Mouse (Mus musculus): ENCODE measurements around the gene Mfsd4b2. TPM values are rescaled to one million over a fixed set of nuclear protein-coding genes. Genes with fewer than 3 reads are reported as not detected.
"Not testable (repeated sequence)": the region's sequence is repeated elsewhere in the genome, so short reads cannot be mapped to it uniquely, and the experiment has no call there.

Mfsd4b2 gene
- polyA plus RNA-seq (2012; rRNA removed): 10.7 and 29.8 TPM in 2 replicates

DNA sequence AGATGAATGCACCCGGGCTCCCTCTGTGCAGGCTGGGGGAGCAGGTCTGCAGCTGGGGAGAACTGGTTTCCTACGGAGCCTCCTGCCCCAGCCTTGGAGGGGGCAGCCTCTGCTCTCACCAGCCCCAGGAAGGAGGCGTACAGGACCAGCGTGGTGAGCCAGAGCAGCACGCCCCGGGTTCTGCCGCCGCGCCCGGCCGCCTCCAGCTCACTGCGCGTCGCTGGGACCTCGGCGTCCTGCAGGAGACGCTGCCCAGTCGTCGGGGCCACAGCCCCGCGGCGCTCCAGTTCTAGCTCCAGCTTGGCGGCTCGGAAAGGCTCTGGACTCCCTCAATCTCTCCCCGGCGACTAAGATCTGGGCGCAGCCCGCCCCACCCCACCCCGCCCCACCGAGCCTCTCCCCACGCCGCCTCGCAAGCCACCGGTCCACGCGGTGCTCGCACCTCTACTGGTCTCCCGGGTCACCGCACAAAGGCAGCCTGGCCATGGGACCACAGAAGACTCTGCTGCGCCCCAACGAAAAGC, at the start of gene Mfsd4b2:
Gene Mfsd4b2, minus strand, starts transcription at position 308 of the 524 bp plus-strand sequence.
- no peak for DNase-seq (ENCODE audit: low read depth, low spot score)
- 1% methylated on average over 41 of the region's 41 CpGs for WGBS

DNA sequence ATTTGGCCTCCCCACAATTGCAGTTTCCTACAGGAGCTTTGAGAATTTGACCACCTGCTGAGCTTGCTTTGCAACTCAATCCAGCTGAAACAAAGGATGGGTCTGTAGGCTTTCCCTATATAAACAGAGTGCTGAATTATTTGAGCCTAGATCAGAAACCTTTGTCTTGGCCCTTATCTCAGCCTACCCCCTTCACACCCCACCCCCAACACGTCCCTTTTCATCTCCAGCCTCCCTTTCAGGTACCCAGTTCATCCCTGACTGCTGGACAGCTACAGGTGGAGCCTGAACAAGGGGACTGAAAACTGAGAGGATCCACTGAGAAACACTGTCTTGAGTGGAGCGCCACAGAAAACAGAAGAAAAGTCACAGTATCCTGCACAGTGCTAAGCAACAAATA, 49.0 kb upstream of the Mfsd4b2 start:
- no peak for DNase-seq (ENCODE audit: low read depth, low spot score)
- 51% methylated on average over 2 of the region's 2 CpGs for WGBS

DNA sequence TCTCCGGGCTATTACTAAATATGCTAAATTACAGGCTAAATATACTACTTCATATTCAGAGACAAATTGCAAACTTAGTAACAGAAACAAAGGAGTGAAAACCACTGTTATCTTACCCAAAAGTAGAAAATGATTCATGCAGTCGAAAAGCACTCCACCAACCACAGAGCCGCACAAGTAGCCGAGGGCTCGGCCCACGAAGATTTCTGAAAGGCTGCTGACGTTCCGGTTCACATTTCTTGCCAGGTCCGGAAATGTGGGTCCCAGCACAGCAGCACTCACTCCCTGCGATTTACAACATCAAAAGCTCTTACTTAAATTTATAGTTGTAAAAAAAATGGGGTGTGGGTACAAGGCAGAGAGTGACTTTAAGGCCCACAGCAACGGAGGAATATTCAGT, 48.3 kb upstream of the Mfsd4b2 start:
- 68% methylated on average over 11 of the region's 11 CpGs for WGBS
- no peak for DNase-seq (ENCODE audit: low read depth, low spot score)

DNA sequence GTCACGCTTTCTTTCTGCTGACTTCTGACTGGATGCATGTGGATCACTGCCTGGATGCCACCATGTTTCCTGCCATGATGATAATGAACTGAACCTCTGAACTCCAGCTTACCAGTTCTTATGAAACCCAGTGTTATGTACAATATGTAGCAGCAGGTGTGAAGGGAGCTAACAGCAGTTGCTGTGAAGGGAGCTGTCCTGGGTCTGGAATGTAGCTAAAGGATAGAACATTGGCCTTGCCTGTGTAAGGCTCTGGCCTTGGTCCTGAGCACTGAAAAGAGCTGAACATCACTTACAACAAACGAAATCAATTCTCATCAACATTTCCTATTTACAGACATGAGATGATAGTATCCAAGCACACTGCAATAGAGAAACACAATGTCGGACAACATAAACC, 40.8 kb upstream of the Mfsd4b2 start:
- DNase-seq (ENCODE audit: low read depth, low spot score): no peak

DNA sequence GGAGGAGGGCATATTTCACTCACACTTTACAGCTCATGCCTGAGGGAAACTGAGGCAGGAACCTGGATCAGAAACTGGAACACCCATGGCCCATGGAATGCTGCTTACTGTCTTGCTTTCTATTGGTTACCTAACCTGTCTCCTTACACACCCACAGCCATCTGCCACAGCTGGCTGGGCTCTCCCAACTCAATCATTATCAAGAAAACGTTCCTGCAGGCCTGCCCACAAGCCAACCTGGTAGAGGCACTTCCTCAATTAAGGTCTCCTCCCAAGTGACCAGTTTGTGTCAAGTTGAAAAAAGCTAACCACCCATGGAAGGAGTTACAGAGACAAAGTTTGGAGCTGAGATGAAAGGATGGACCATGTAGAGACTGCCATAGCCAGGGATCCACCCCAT, 35.2 kb upstream of the Mfsd4b2 start:
- 12% methylated on average over 1 of the region's 1 CpGs for WGBS
- DNase-seq (ENCODE audit: low read depth, low spot score): no peak

More for the DNA sequence above, 40.8 kb upstream of the Mfsd4b2 start:
- 84% methylated on average over 3 of the region's 3 CpGs for WGBS

DNA sequence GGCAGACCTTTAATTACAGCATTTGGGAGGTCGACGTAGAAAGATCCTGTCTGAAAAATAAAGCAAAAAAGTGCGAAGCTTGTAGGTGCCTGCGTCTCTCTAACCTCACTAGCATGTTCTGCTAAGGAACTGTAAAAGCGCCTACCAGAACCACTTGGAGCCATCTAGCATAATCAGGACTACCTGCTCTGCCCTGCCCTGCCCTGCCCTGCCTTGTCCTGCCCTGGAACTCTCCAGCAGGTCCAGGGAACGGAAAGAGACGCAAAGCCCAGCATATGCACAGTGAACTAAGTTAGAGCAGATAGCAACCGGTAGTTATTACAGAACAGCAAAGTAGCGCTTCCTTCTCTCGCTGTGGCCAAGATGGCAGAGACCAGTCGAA, 33.7 kb upstream of the Mfsd4b2 start:
- DNase-seq (ENCODE audit: low read depth, low spot score): no peak
- 32% methylated on average over 11 of the region's 11 CpGs for WGBS

DNA sequence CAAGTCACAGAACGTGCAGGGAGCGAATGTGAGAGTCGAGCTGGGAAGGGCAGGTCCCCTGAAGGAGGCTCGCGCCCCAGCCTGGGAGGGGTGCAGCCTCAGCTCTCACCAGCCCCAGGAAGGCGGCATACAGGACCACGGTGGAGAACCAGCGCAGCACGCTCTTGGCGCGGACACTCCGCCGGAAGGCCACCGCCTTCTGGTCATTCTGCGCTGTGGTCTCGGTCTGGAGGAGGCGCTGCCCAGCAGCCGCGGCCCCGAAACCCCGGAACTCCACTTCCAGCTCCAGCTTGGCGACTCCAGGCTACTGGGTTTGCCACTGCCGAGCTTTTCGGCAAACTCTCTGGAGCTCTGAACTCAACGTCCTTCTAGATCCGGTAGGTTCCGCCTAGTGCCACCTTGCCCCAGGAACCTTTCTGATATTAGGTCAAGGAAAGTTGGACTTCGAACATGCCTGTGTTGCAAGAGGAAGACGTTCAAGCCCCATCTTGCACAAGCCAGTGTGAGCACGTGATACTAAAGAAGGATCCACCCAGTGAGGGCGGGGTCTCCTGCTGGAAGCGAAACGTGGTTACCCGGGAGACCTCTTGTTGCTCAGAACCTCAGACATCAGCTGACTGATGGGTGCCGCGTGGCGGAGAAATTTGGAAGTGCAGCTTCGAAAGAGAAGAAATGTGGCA, 33.2 kb upstream of the Mfsd4b2 start, which contains the start of gene Mfsd4b3:
Gene Mfsd4b3, minus strand, starts transcription at position 393 of the 680 bp plus-strand sequence.
- DNase-seq (ENCODE audit: low read depth, low spot score): peak; percentile 98
- WGBS: under 1% methylated on average over 38 of the region's 38 CpGs

DNA sequence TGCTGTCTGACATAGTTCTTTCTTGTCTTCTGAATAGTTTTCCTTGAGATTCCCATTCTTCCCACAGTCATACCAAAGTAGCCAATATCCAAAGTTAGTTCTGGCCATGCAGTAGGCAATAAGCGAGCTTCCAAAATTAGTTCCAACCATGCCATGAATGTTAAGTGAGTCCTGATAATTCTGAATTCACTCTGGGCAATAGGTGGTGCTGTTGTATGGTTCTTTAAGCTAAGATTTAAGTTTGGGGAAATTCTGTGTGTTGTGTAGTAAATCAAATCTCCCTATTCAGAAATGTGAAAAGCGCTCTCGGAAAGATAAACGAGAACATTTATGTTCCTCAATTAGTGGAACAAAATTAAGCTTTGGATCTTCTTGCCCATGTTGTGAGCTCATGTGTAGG, 31.5 kb upstream of the Mfsd4b2 start:
- no peak for DNase-seq (ENCODE audit: low read depth, low spot score)
- WGBS: 80% methylated on average over 4 of the region's 4 CpGs

DNA sequence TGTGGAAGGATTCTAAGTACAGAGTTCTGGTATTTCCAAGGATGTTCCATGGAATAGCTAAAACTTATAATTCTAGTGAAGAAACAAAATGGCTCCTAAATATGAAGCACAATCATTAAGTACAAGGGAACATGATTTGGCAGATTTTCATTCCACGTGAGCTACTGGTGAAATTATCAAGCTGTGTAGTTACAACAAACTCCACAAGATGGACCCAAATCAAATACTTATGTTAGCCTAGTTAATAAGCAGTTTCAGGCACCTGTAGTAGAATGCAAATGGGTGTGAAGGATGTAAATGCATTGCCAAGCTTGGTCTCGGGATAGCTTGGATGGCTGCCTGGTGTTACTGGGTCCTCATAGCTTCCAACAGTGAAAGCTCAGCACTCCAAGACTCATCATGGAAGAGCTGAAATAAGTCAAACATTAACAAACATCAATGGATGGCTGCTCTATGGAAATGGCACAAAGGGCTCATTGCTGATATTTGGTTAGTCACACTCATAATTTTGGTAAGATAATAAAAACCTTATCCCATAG, 29.7 kb upstream of the Mfsd4b2 start:
- no peak for DNase-seq (ENCODE audit: low read depth, low spot score)
- WGBS: 25% methylated on average over 2 of the region's 2 CpGs

DNA sequence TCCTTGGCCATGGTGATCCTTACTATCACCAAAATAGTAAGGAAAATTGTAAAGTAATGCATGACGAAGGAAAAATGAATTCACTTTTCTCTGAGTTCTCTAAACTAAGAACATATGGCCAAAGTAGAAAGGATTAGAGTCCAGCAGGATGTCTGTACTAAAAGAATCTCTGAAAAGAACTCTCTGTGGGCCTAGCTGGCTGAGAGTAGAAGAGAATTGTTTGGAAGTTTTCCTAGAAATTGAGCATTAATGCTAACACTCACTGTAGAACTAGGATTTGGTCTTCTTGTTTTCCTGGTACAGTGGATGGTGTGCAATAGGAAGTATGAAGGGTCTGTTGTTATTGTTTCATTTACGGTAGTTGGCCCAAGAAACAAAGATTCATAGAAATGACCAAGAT, 28.4 kb upstream of the Mfsd4b2 start:
- WGBS: 81% methylated on average over 2 of the region's 2 CpGs
- DNase-seq (ENCODE audit: low read depth, low spot score): no peak

DNA sequence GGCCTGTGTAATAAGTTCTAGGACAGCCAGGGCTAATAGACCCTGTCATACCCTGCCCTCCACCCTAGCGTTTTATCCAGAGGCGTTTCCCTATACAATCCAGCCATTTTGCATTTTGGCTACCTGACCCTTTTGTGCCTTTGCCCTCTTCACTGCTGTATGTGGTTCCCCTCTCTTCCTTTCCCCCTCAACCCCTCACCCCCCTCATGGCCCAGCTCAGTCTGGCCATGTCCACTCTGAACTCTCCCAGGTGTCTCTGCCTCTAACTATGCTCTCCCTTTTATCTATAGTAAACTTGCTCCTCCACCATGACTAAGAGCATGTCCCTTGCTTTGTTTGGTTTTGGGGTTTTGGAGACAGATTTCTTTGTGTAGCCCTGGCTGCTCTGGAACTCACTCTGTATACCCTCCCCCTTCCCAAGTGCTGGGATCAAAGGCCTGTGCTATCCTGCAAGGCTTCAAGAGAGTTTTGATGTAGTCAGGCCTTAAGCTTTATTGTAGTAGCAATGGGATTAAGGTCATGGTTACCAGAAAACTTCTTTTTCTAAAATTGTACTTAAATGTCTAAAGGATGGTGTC, 22.7 kb upstream of the Mfsd4b2 start:
- no peak for DNase-seq (ENCODE audit: low read depth, low spot score)
- WGBS: 90% methylated on average over 2 of the region's 2 CpGs

DNA sequence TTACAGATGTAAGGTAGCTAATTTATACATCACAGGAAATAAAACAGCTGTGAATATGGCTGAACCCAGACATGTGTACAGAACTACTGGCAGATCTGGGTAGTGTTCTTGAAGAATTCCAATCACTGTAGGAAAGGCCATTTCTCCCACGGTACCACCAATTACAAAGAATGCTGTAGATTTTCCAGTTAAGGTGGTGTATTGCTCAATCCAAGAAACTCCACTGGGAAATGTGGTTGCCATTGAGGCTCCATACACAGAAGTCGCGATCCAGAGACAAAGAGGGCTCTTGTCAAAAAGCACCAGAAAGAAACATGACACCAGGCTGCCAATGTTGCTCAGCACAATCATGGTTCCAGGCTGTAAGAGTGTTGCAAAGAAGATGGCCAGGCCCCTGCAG, 20.5 kb upstream of the Mfsd4b2 start:
- DNase-seq (ENCODE audit: low read depth, low spot score): not testable (repeated sequence)
- 95% methylated on average over 3 of the region's 3 CpGs for WGBS

DNA sequence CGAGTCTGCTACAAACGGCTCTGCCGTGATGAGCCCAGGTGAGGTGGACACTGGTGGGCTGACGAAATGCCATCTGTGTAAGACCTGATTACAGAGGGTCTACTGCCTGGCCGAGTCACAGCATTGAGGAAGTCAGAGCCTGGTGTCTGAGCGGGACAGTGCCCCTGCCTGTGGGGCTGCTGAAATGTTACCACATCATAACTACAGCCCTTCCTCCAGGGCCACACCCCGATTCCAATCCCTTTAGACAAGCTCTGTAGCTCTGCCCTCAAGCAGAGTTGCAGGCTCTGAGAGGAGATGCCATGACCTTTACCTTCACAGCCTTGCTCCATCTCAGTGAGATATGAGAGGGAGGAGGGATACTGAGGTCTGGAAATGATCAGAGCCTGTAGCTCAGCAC, 9.8 kb upstream of the Mfsd4b2 start:
- WGBS: 61% methylated on average over 7 of the region's 7 CpGs
- no peak for DNase-seq (ENCODE audit: low read depth, low spot score)

DNA sequence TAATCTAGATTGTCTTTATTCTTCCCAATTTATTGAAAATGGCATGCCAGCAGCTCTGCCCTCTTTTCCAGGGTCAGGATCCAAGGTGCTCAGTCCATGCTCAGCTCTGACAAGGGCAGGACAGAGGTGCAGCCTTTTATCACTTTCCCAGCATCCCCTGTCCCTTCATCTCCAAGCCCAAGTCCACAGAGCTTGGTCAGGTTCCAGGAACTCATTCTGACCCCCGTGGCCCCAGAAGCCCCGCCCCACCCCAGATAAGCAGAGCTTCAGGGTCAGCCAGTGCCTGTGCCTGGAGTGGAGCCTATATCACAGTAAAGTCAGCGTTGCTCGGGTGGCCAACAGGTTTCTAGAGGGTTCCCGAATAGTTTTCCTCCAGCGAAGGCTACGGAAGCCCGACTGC, 2.2 kb downstream of the Mfsd4b2 start:
- not testable (repeated sequence) for DNase-seq (ENCODE audit: low read depth, low spot score)
- WGBS: 54% methylated on average over 8 of the region's 8 CpGs

DNA sequence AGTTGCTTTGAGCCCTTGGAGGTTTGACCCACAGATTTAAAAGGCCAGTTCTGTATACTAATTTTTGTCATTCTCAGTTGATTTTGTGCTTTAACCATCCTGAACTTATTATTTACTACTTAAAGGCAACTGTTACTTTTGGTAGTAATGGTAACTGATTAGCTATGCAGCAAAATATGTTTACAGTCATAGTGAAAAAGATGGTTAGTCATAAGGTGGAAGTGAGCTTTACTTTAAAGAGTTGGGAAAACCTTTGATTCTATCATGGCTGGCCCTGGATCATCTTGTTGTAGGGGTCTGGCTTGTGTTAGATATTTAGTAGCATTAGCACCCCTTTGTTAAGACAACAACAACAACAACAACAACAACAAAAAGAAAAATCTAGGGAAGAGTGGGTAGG, 14.1 kb downstream of the Mfsd4b2 start:
- DNase-seq (ENCODE audit: low read depth, low spot score): no peak

DNA sequence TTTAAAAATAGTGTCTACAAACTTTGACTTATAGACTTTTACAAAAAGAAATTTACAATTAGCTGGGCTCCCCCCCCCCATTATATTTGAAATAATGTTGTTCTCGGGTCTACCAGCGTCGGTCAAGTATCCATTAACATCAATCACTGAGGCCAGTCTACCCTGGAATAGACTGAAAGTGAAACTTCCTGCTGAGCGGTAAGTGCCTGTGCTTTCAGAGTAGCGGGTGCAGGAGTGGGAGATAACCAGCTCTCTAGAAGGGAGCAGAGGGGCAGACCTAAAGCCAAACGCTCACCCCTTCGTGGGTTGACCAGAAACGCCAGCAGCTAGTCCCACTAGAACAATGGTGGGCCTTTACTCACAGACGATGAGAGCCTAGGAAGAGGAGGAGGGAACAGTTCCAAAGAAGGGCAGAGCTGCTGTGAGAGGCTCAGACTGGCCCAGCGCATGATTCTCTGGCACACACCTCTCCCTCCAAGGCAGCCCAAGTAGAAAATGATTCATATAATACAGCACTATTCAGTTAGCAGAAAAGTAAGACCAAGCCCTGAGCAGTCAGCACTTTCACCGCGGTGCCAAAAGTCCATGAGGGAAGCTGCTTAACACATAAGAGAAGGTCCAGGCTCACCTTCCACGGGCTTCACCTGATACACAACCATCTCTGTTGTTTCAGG, 17.8 kb downstream of the Mfsd4b2 start:
- WGBS: 43% methylated on average over 13 of the region's 13 CpGs
- DNase-seq (ENCODE audit: low read depth, low spot score): no peak

DNA sequence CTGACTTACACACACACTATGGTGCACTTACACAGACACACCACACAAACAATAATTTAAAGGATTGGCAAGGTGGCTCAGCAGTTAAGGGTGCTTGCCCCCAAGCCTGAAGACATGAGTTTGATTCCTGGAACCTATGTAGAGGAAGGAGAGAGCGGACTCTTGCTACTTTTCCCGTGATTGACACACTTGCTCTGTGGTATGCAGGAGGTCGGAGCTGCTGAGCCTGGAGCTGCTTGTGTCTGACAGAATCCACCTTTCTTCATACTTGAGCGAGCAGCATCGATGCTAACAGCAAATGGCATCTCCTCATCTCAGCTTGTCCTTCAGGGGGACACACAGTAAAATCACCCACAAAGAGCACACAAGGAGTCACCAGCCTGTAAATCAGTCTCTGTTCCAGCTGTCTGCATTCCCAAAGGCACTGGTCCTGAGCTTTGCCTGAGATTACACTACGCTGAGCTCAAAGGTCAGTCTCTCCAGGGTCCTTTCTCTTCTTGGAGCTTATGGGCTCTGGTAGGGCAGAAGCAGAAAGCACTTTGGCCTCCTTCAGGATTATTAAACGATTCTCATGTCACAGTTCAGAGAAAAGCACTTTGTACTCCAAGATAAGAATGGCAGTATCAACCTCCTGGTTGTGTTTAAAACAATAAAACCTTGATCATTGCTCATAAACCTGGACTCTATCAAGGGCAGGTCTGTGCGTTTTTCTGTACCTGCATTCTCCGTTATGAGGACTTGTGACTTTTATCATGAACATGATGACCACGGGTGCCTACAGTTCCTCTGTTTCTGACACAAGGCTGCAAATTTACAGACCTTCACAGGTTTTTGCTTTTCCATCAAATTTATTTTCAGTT, 19.7 kb downstream of the Mfsd4b2 start:
- DNase-seq (ENCODE audit: low read depth, low spot score): peak; percentile 84
- 24% methylated on average over 10 of the region's 10 CpGs for WGBS

DNA sequence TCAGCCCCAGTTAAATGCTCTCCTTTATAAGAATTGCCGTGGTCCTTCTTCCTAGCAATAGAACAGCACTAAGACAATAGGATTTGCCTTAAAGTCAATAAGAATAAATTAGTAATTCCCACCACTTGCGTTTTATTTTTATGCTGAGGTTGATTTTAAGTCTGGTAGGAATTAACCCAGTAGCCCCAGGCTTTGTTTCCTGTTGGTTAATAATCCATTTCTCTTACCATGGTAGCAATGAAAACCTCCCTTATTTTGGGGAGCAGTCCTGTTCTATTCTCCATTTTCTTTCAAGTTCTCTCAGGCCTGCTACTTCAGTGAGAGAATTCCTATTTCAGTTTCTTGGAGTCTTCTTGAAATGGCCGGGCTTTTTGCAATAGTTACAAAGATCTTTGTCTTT, 22.5 kb downstream of the Mfsd4b2 start:
- WGBS: 84% methylated on average over 3 of the region's 3 CpGs
- DNase-seq (ENCODE audit: low read depth, low spot score): no peak

DNA sequence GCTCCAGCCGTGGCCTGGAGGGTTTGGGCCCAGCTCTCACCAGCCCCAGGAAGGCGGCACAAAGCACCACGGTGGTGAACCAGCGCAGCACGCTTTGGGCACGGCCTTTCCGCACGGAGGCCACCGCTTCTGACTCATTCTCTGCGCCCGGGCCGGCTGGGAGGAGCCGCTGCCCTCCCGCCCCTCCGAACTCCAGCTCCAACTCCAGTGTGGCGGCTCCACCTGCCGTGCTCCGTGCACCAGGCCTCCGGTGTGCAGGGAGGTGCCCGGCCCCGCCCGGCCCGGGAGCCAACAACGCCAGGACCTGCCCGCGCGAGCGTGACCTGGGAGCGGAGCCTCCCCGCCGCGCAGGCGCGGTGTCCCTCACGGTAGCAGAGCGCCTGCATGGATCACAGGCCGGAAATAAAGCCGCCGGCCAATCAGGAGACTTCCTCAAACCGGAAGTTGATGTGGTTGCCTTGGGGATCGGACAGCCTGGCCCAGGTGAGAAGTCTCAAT, 27.8 kb downstream of the Mfsd4b2 start, which contains the start of gene Mfsd4b4:
Gene Mfsd4b4, minus strand, starts transcription at position 365 of the 498 bp plus-strand sequence.
- DNase-seq (ENCODE audit: low read depth, low spot score): peak; percentile 92
- under 1% methylated on average over 41 of the region's 41 CpGs for WGBS
